Mouse (Mus musculus) hindbrain, embryonic 14.5 days (tissue): ENCODE measurements around the gene Fgfr2. TPM values are rescaled to one million over a fixed set of nuclear protein-coding genes. Genes with fewer than 3 reads are reported as not detected.

Source experiments
- ATAC-seq: fragments of 200-750 bp; cut with Nextera tagmentation; 2 replicates; pipeline ENCODE4 v1.8.0; 2017; ENCODE audit warnings: moderate number of reproducible peaks, mild to moderate bottlenecking, moderate TSS enrichment, moderate library complexity; ENCODE audit not compliant: low FRiP score
- DNase-seq: peaks from one replicate; pipeline ENCODE4 v3.0.0-alpha.2; 2015; ENCODE audit warnings: low spot score
- H3K27ac ChIP-seq: fragments of 300-500 bp; sonication (generic); 2 replicates; pipeline ENCODE4 v1.5.1; 2014; ENCODE audit warnings: mild to moderate bottlenecking, moderate library complexity
- H3K27me3 ChIP-seq: fragments of 300-500 bp; sonication (generic); 2 replicates; pipeline ENCODE4 v1.6.1; 2014; ENCODE audit warnings: mild to moderate bottlenecking, low read length, mixed read lengths; ENCODE audit not compliant: control insufficient read depth, insufficient read depth
- H3K36me3 ChIP-seq: fragments of 300-500 bp; sonication (generic); replicated peaks from 2 replicates; pipeline ENCODE4 v1.6.1; 2014; ENCODE audit not compliant: control insufficient read depth, insufficient read depth
- H3K4me1 ChIP-seq: fragments of 300-500 bp; sonication (generic); replicated peaks from 2 replicates; pipeline ENCODE4 v1.6.1; 2014; ENCODE audit warnings: antibody characterized with exemption, low read length, mixed read lengths; ENCODE audit not compliant: control insufficient read depth, insufficient read depth
- H3K4me2 ChIP-seq: fragments of 300-500 bp; sonication (generic); replicated peaks from 2 replicates; pipeline ENCODE4 v1.6.1; 2014; ENCODE audit warnings: mild to moderate bottlenecking, moderate library complexity
- H3K4me3 ChIP-seq: fragments of 300-500 bp; sonication (generic); replicated peaks from 2 replicates; pipeline ENCODE4 v1.5.1; 2014; ENCODE audit warnings: mild to moderate bottlenecking, low read length
- H3K9ac ChIP-seq: fragments of 300-500 bp; sonication (generic); 2 replicates; pipeline ENCODE4 v1.6.1; 2014
- H3K9me3 ChIP-seq: fragments of 300-500 bp; sonication (generic); 2 replicates; pipeline ENCODE4 v1.6.1; 2016; ENCODE audit warnings: low read length; ENCODE audit not compliant: control insufficient read depth
- WGBS: fragments of 180-500 bp; shearing (Covaris S2); extraction: QIAGEN DNeasy Blood & Tissue Kit; methylation state at CpG from one replicate; pipeline ENCODE4 v1.1.7; 2014; 5-methylcytosine and 5-hydroxymethylcytosine counted together
- polyA plus RNA-seq: library from polyadenylated mRNA; unstranded; fragments of >200 nt; fragmentation: Nextera tagmentation; extraction: Ambion mirVana; gene quantifications from 2 replicates; pipeline ENCODE4 v1.2.1, GENCODE M21; 2014

The Fgfr2 gene
- polyA plus RNA-seq, 1 experiment from 2014 or later: 43.5 TPM

DNA sequence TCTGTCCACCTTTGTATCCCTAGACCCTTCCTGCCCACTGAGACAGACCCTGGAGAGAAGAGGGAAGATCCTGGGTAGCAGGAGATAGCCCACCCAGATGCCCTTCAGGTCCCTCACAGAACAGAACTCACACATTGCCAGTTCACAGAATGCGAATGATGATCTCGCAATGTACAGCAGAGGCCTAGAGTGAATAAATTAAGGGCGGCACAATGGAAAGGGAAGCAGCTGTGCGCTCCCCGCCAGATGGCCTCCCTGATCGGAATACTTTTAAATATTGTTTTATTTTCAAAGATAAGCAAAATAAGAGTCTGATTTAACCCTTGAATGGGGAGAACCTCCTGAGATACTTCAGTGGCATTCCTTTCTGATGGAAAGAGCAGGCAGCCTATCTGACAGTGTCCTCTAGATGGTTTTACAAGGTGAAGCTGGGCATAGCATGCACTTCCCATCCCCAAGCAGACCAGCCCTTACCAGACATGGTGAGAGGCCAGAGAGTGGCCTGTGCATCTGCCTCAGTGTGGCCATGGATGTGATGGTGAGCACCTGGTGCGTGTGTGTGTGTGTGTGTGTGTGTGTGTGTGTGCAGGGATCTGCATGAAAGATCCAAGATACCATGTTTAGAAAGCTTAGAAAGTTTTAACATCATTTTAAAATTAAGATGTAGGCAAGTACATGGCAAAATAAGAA lies 839.0 kb downstream of the Fgfr2 start:
- H3K4me2 ChIP-seq: no peak overlapping the region
- no peak overlapping the region for H3K4me3 ChIP-seq
- no peaks in the 10 kb centered on the region for H3K9me3 ChIP-seq
- H3K9ac ChIP-seq: no peak overlapping the region
- peaks cover 47% of the 10 kb centered on the region for H3K4me1 ChIP-seq
- 28% methylated on average over 7 of the region's 7 CpGs for WGBS
- H3K36me3 ChIP-seq: no peaks in the 10 kb centered on the region
- H3K27me3 ChIP-seq: no peaks in the 10 kb centered on the region
- ATAC-seq (no peak), DNase-seq (no peak)
- H3K27ac ChIP-seq: peak overlapping the region; percentile 75

GRCm38 (mm10) chr7:132282576-132282975 lies 840.6 kb downstream of the Fgfr2 start:
- no peak overlapping the region for H3K4me2 ChIP-seq
- WGBS: 89% methylated on average over 2 of the region's 2 CpGs
- H3K27ac ChIP-seq: no peak overlapping the region
- H3K4me3 ChIP-seq: no peak overlapping the region
- no peak for DNase-seq
- no peaks in the 10 kb centered on the region for H3K27me3 ChIP-seq
- no peak overlapping the region for H3K9ac ChIP-seq
- peaks cover 39% of the 10 kb centered on the region for H3K4me1 ChIP-seq
- H3K36me3 ChIP-seq: no peaks in the 10 kb centered on the region
- ATAC-seq: no peak
- no peaks in the 10 kb centered on the region for H3K9me3 ChIP-seq

GRCm38 (mm10) chr7:132282161-132282560 lies 841.0 kb downstream of the Fgfr2 start:
- Histone ChIP-seq H3K9me3 (no peaks in the 10 kb centered on the region), H3K4me2 (no peak overlapping the region), H3K36me3 (no peaks in the 10 kb centered on the region), H3K4me1 (peaks cover 35% of the 10 kb centered on the region), H3K27me3 (no peaks in the 10 kb centered on the region), H3K27ac (peak overlapping the region; percentile 38), H3K4me3 (no peak overlapping the region), H3K9ac (no peak overlapping the region)
- DNase-seq (no peak), ATAC-seq (no peak)
- 73% methylated on average over 3 of the region's 3 CpGs for WGBS

DNA sequence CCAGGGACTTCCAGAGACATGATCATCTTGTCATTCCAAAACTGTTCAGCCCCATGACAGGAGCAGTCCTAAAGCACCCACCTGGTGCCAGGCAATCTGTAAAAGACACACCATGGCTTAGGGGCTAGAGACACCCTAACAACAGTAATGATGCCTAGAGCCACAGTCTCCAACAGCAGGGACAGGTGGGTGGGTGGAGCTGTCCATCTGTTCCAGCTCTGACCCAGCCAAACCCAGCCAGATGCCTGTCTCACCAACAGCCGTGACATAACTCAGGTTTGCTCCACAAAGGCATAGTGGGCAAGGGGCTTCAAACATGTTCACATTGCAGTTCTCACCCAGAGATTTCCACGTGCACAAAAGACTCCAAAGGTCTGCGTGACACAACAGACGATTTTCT lies 841.4 kb downstream of the Fgfr2 start:
- Histone ChIP-seq H3K27me3 (no peaks in the 10 kb centered on the region), H3K4me2 (no peak overlapping the region), H3K36me3 (no peaks in the 10 kb centered on the region), H3K27ac (peak overlapping the region; percentile 38), H3K4me1 (peaks cover 31% of the 10 kb centered on the region), H3K9ac (no peak overlapping the region), H3K9me3 (no peaks in the 10 kb centered on the region), H3K4me3 (no peak overlapping the region)
- no peak for DNase-seq
- ATAC-seq: 0 out of 2 replicates have a peak, but pooled peaks have one; percentile 14
- 45% methylated on average over 4 of the region's 4 CpGs for WGBS

DNA sequence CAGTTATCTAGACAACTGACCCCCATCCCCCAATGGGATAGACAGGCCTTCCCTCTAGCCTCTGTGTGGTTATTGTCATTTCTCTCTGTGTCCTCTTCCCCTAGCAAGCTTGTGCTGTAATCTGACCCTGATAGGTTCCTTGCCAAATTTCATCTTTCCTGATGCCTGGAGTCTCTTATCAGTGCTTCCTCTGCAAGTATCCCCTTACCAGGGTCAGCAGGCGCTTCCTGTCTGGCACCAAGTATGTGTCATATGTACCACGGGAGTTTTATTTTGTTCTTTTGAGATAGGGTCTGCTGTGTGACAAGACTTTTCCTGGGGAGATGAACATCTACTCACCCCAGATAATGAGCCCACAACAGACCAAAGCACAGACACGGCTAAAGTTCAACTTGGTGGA lies 844.5 kb downstream of the Fgfr2 start:
- ATAC-seq (no peak), DNase-seq (no peak)
- whole genome bisulfite sequencing: 90% methylated on average over 3 of the region's 3 CpGs
- H3K4me3 ChIP-seq: no peak overlapping the region
- no peaks in the 10 kb centered on the region for H3K27me3 ChIP-seq
- no peaks in the 10 kb centered on the region for H3K36me3 ChIP-seq
- H3K27ac ChIP-seq: no peak overlapping the region
- no peak overlapping the region for H3K4me2 ChIP-seq
- no peak overlapping the region for H3K9ac ChIP-seq
- no peaks in the 10 kb centered on the region for H3K9me3 ChIP-seq
- H3K4me1 ChIP-seq: peaks cover 12% of the 10 kb centered on the region

- no peak overlapping the region for H3K9ac ChIP-seq
- DNase-seq: no peak
- 80% methylated on average over 5 of the region's 5 CpGs for WGBS
- no peak for ATAC-seq
- peaks cover 5% of the 10 kb centered on the region; the same call in 1 of the 2 replicates for H3K4me1 ChIP-seq
- no peaks in the 10 kb centered on the region for H3K36me3 ChIP-seq
- H3K9me3 ChIP-seq: no peaks in the 10 kb centered on the region
- H3K4me2 ChIP-seq: no peak overlapping the region
- no peak overlapping the region for H3K27ac ChIP-seq
- no peaks in the 10 kb centered on the region for H3K27me3 ChIP-seq
- no peak overlapping the region for H3K4me3 ChIP-seq
These were observed 846.9 kb downstream of the Fgfr2 start for GRCm38 (mm10) chr7:132276287-132276686.

GRCm38 (mm10) chr7:132273741-132274513 lies 849.2 kb downstream of the Fgfr2 start:
- Histone ChIP-seq H3K27me3 (no peaks in the 10 kb centered on the region), H3K36me3 (peaks cover 17% of the 10 kb centered on the region), H3K4me1 (peaks cover 5% of the 10 kb centered on the region; the same call in 1 of the 2 replicates), H3K9me3 (no peaks in the 10 kb centered on the region), H3K9ac (no peak overlapping the region), H3K4me3 (no peak overlapping the region), H3K4me2 (no peak overlapping the region), H3K27ac (no peak overlapping the region)
- WGBS: 61% methylated on average over 2 of the region's 2 CpGs
- DNase-seq (no peak), ATAC-seq (no peak)

DNA sequence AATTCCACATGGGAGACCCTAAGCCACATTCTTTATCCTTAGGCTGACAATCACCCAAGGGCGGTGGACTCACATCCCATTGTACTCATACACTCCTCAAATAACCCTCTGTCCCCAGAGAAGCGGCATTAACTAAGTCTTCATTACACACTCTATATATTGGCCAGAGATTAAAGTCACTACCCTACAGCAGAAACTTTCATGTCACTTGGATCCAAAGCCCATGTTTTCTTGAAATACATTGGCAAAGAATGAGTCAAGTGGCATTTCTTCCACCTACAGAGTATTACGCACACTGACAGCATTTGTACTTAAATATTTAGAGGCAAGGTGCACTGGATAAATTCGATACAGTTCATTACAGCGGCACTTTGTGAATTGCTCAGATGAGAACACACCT lies 850.2 kb downstream of the Fgfr2 start:
- 97% methylated on average over 5 of the region's 5 CpGs for WGBS
- H3K9ac ChIP-seq: no peak overlapping the region
- peaks cover 5% of the 10 kb centered on the region; the same call in 1 of the 2 replicates for H3K4me1 ChIP-seq
- peaks cover 26% of the 10 kb centered on the region for H3K36me3 ChIP-seq
- H3K4me2 ChIP-seq: no peak overlapping the region
- H3K9me3 ChIP-seq: no peaks in the 10 kb centered on the region
- no peak for ATAC-seq
- peak overlapping the region; percentile 3; the same call in 1 of the 2 replicates for H3K27ac ChIP-seq
- no peak for DNase-seq
- no peaks in the 10 kb centered on the region for H3K27me3 ChIP-seq
- no peak overlapping the region for H3K4me3 ChIP-seq

- no peaks in the 10 kb centered on the region for H3K27me3 ChIP-seq
- H3K9ac ChIP-seq: no peak overlapping the region
- H3K36me3 ChIP-seq: peaks cover 32% of the 10 kb centered on the region
- H3K9me3 ChIP-seq: no peaks in the 10 kb centered on the region
- no peak overlapping the region for H3K27ac ChIP-seq
- H3K4me3 ChIP-seq: no peak overlapping the region
- 85% methylated on average over 8 of the region's 8 CpGs for WGBS
- ATAC-seq: no peak
- peaks cover 4% of the 10 kb centered on the region; the same call in 1 of the 2 replicates for H3K4me1 ChIP-seq
- DNase-seq: no peak
- no peak overlapping the region for H3K4me2 ChIP-seq
These were observed 852.8 kb downstream of the Fgfr2 start for GRCm38 (mm10) chr7:132270364-132270763.
